Mouse (Mus musculus) gonadal fat pad, adult 2 months (tissue): ENCODE results near the gene Upk1a. TPM values are rescaled to one million over a fixed set of nuclear protein-coding genes. Genes with fewer than 3 reads are reported as not detected.

Experiments
- DNase-seq: peaks from one replicate; pipeline ENCODE4 v3.0.0-alpha.2; 2012; ENCODE audit warnings: low read depth
- polyA plus RNA-seq: library from polyadenylated mRNA; depleted of rRNA; stranded (reverse); fragments of >200 nt; gene quantifications from 2 replicates; pipeline ENCODE4 v1.2.3, GENCODE M21; 2012; rRNA removed

Gene Upk1a
- 128 and 176 TPM in 2 replicates for polyA plus RNA-seq

- DNase-seq: no peak
Observed at GRCm38 (mm10) chr7:30612654-30613402, at the start of gene Upk1a. Gene Upk1a (minus strand): TSS chr7:30612847.

GRCm38 (mm10) chr7:30649591-30650540 lies 37.2 kb upstream of the Upk1a start, which contains the start of gene Rbm42:
Gene Rbm42 (minus strand): TSS chr7:30650317.
- DNase-seq: peak; percentile 90

GRCm38 (mm10) chr7:30639083-30639482 lies 26.4 kb upstream of the Upk1a start:
- DNase-seq: no peak

- DNase-seq: no peak
Observed at GRCm38 (mm10) chr7:30636395-30636794, 23.7 kb upstream of the Upk1a start.

GRCm38 (mm10) chr7:30635752-30636151 lies 23.1 kb upstream of the Upk1a start, which contains the start of gene Etv2:
Gene Etv2 (minus strand): TSS chr7:30635852.
- no peak for DNase-seq

GRCm38 (mm10) chr7:30634621-30635020 lies 22.0 kb upstream of the Upk1a start:
- DNase-seq: no peak

- DNase-seq: no peak
Observed at GRCm38 (mm10) chr7:30633762-30634412, 21.2 kb upstream of the Upk1a start.

GRCm38 (mm10) chr7:30629013-30629412 lies 16.4 kb upstream of the Upk1a start:
- no peak for DNase-seq

- DNase-seq: no peak
Observed at GRCm38 (mm10) chr7:30626647-30627046, 14.0 kb upstream of the Upk1a start.

- peak; percentile 50 for DNase-seq
Observed at GRCm38 (mm10) chr7:30625530-30626384, 13.1 kb upstream of the Upk1a start, which contains the start of gene Cox6b1. Gene Cox6b1 (minus strand): TSS chr7:30626151.

- no peak for DNase-seq
Observed at GRCm38 (mm10) chr7:30619202-30619601, 6.6 kb upstream of the Upk1a start.

- no peak for DNase-seq
Observed at GRCm38 (mm10) chr7:30618658-30619057, 6.0 kb upstream of the Upk1a start.

GRCm38 (mm10) chr7:30615049-30615760 lies 2.6 kb upstream of the Upk1a start:
- DNase-seq: peak; percentile 14

- no peak for DNase-seq
Observed at GRCm38 (mm10) chr7:30614454-30614853, 1.8 kb upstream of the Upk1a start.

GRCm38 (mm10) chr7:30613529-30614112 lies 974 bp upstream of the Upk1a start:
- no peak for DNase-seq

GRCm38 (mm10) chr7:30610043-30610442 lies 2.6 kb downstream of the Upk1a start:
- no peak for DNase-seq

GRCm38 (mm10) chr7:30608476-30608875 lies 4.2 kb downstream of the Upk1a start:
- DNase-seq: no peak

- no peak for DNase-seq
Observed at GRCm38 (mm10) chr7:30607706-30608309, 4.8 kb downstream of the Upk1a start.

GRCm38 (mm10) chr7:30604944-30605343 lies 7.7 kb downstream of the Upk1a start:
- no peak for DNase-seq
